Mouse (Mus musculus) right cerebral cortex, postnatal 36 days (tissue): Measurements from ENCODE around the gene H2-Oa.
"Not testable (repeated sequence)": the region's sequence is repeated elsewhere in the genome, so short reads cannot be mapped to it uniquely, and the experiment has no call there.

Source experiments
- DNase-seq, 2 experiments: peaks; one replicate each; pipeline ENCODE4 v3.0.0; 2022; ENCODE audit warnings: low spot score in 2 of 2, mixed read lengths in 1 of 2

Gene H2-Oa

DNA sequence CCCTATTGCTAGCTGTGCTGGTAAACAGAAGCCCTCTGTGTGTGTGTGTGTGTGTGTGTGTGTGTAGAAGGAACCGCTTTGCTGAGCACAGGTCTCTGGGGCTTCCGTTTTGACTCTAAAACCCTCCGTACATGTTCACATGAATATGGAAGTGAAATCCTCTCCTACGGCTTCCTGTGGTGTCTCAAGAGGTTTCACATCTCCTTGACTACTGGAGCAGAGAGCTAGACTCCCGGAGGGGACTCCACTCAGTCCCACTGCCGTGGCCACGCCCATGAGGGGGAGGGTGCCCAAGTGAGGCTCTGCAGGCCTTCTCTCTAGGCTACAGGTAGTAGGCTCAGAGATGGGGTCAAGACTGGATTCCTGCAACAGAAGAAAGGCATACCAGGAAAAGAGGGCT is 50.9 kb downstream of the H2-Oa start, which contains the start of gene H2-DMb2:
Gene H2-DMb2, plus strand, starts transcription at position 275 of the 400 bp plus-strand sequence.
- no peak for DNase-seq

DNA sequence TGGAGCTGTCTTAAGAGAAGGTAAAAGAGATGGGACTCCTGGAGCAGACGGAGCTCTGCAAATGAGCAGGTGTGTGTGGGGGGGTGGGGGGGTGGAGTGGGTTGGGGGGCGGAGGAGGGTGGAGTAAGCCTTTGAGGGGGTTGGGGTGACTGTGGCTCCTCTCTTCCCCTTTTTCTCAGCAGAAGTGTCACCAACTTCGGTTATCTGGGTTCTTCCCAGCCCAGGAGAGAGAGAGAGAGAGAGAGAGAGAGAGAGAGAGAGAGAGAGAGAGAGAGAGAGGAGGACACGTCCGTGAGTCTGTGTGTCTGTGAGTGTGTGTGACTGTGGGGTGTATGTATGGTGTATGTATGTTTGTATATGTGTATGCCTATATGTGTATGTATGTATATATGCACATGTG is 51.3 kb downstream of the H2-Oa start:
- DNase-seq, result no peak

DNA sequence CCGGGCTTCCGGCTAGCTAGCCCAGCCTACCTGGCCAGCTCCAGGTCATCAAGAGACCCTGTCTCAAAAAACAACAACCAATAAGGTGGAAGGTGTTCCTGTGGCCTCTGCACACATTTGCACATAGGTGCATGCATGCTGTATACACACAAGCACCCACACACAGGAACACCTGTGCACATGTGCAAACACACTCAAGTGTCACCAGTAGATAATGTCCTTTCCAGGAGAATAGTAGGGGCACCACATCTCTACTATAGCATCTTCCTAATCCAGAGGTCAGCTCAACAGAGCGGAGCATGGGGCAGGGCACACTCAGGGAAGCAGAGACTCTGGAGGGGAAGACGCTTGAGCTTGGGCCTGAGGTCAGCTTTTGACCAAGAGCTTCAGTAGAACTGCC is 52.1 kb downstream of the H2-Oa start:
- DNase-seq, result not testable (repeated sequence)
